Mouse (Mus musculus) C2C12 (cell line): ENCODE measurements around the gene Hs3st6.

ENCODE experiments used
- CEBPB ChIP-seq: IDR thresholded peaks from one replicate; pipeline ENCODE4 v1.6.1; 2011; ENCODE audit warnings: low read depth, mild to moderate bottlenecking, control low read depth, moderate library complexity
- CTCF ChIP-seq: IDR thresholded peaks from one replicate; pipeline ENCODE4 v1.5.1; 2011; ENCODE audit not compliant: control insufficient read depth, insufficient read depth, insufficient read length
- FOSL1 ChIP-seq: IDR thresholded peaks from one replicate; pipeline ENCODE4 v1.8.0; 2011; ENCODE audit warnings: mild to moderate bottlenecking, low read length; ENCODE audit not compliant: poor library complexity, insufficient read depth, severe bottlenecking
- MAX ChIP-seq: IDR thresholded peaks from one replicate; pipeline ENCODE4 v1.6.1; 2011; ENCODE audit warnings: mild to moderate bottlenecking, control low read depth
- MYOD1 ChIP-seq: IDR thresholded peaks from one replicate; pipeline ENCODE4 v1.6.1; 2011; ENCODE audit warnings: low read depth; ENCODE audit not compliant: control insufficient read depth, insufficient read length
- MYOG ChIP-seq: IDR thresholded peaks from one replicate; pipeline ENCODE4 v1.6.1; 2011; ENCODE audit not compliant: control insufficient read depth, insufficient read length; ENCODE audit errors: extremely low read depth
- USF1 ChIP-seq: IDR thresholded peaks from one replicate; pipeline ENCODE4 v1.6.1; 2011; ENCODE audit warnings: low read depth, mild to moderate bottlenecking, control low read depth, moderate library complexity

GRCm38 (mm10) chr17:24738238-24738637 is 14.6 kb upstream of the Hs3st6 start:
- no peak for TF ChIP-seq CTCF
- TF ChIP-seq USF1 = no peak
- TF ChIP-seq MYOD1 = no peak
- TF ChIP-seq CEBPB = no peak
- TF ChIP-seq MAX = no peak
- no peak for TF ChIP-seq FOSL1
- no peak for TF ChIP-seq MYOG
